Mouse (Mus musculus) duodenum, adult 2 months (tissue): ENCODE measurements around the gene Zfp808. TPM values are rescaled to one million over a fixed set of nuclear protein-coding genes. Genes with fewer than 3 reads are reported as not detected.

Experiments used
- polyA plus RNA-seq: library from polyadenylated mRNA; depleted of rRNA; stranded (reverse); fragments of >200 nt; gene quantifications from 2 replicates; pipeline ENCODE4 v1.2.3, GENCODE M21; 2012; ENCODE audit warnings: low replicate concordance; rRNA removed

The Zfp808 gene
- polyA plus RNA-seq = 0.08 TPM in 1 of 2 replicates, not detected in the other

DNA sequence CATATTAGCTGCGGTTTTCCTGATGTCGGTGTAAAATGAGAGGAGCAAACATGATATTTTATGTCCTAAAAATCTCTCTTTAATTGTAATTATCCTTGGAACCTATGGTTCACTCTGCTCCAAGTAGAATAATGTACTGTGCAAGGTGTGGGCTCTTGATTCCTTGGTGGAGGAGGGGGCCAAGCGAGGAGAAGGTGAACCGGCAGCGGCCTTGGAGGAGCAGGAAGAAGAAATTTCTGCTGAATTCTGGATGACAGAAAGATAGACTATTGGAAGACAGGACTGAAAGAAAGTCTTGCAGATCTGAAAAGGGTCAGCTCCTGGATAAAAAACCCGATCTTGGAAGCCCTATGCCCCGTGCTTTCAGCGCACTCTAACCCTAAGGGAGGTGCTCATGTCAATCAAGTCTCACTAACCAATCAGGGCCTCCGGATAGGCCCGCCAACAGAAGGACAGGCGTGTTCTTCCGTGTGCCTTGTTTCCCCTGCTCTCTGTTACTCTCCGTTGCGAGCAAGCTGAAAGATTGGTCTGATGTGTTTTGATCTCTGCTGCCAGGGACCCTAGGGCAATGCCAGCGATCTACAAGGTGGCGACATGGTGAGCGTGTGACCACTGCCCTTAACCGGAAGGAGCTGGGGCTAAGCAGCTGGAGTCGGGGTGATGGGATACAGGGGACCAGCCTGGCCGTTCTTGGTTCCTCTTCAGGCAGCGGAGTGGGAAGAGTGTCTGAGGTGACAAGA is at the start of gene Zfp808:
Gene Zfp808, plus strand, starts transcription at position 455 of the 740 bp plus-strand sequence.

